Mouse (Mus musculus) bone marrow, adult 2 months (tissue): Measurements from ENCODE around the gene Man1c1.

Experiments
- CTCF ChIP-seq: fragments of 200-500 bp; IDR thresholded peaks from 2 replicates; pipeline ENCODE4 v1.5.1; 2011; ENCODE audit warnings: low read length, control low read depth; ENCODE audit not compliant: control insufficient read depth, insufficient read depth
- POLR2A ChIP-seq: fragments of 200-500 bp; IDR thresholded peaks from 2 replicates; pipeline ENCODE4 v1.6.1; 2011; ENCODE audit warnings: low read depth, mild to moderate bottlenecking, control low read depth, low read length, borderline replicate concordance; ENCODE audit not compliant: control insufficient read depth

DNA sequence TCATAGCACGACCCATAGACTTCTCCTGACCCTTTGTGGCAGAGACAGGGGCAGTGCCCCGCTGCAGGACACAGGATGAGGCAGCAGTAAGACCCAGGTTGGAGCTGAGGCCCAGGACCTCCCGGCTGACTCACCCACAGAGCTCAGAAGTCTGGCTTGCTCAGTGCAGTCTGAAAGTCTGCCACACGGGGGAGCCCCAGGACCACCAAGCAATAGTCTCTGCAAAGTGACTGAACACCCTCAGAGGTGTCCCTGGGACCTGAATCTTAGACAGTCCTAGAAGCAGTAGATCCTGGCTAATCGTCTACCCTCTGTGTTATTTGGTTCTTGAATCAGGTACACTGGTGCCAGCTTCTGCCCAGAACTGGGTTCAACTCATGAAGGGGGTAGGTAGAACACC lies 160.8 kb downstream of the Man1c1 start:
- TF ChIP-seq POLR2A (no peak), CTCF (peak; percentile 96)
